Mouse (Mus musculus) bone marrow, adult 2 months (tissue): ENCODE measurements around the gene Clip4.

ENCODE experiments used
- CTCF ChIP-seq: fragments of 200-500 bp; IDR thresholded peaks from 2 replicates; pipeline ENCODE4 v1.5.1; 2011; ENCODE audit warnings: low read length, control low read depth; ENCODE audit not compliant: control insufficient read depth, insufficient read depth
- POLR2A ChIP-seq: fragments of 200-500 bp; IDR thresholded peaks from 2 replicates; pipeline ENCODE4 v1.6.1; 2011; ENCODE audit warnings: low read depth, mild to moderate bottlenecking, control low read depth, low read length, borderline replicate concordance; ENCODE audit not compliant: control insufficient read depth

GRCm38 (mm10) chr17:71730655-71731054 is 37.6 kb upstream of the Clip4 start:
- TF ChIP-seq CTCF, result no peak
- no peak for TF ChIP-seq POLR2A
